Mouse (Mus musculus): ENCODE results near the gene Bicc1.

- no peak for TF ChIP-seq POLR2A (IDR thresholded peaks at IDR 0.05; ENCODE audit: control insufficient read depth, extremely low read depth, insufficient read depth, low read length, poor library complexity)
- TF ChIP-seq CTCF (IDR thresholded peaks at IDR 0.05; ENCODE audit: borderline replicate concordance, control insufficient read depth, extremely low read depth, insufficient read depth, low read length, poor library complexity): no peak
These were observed 13.7 kb downstream of the Bicc1 start for GRCm38 (mm10) chr10:71145801-71146200.
